Mouse (Mus musculus) neural tube, embryonic 12.5 days (tissue): ENCODE measurements at regions not wholly inside any gene's neighbourhood (a gene's known extent, or its start where the extent isn't known, plus 50 kb on each side); places are given as distances from the start of the nearest gene placed in this dataset.

Experiments
- ATAC-seq: fragments of 200-750 bp; cut with Nextera tagmentation; 2 replicates; pipeline ENCODE4 v1.8.0; 2017; ENCODE audit warnings: low read depth, mild to moderate bottlenecking, moderate TSS enrichment, moderate library complexity; ENCODE audit not compliant: low FRiP score
- H3K27ac ChIP-seq: fragments of 300-500 bp; sonication (generic); 2 replicates; pipeline ENCODE4 v1.5.1; 2016
- H3K27me3 ChIP-seq: fragments of 300-500 bp; sonication (generic); replicated peaks from 2 replicates; pipeline ENCODE4 v1.6.1; 2016; ENCODE audit warnings: mild to moderate bottlenecking
- H3K36me3 ChIP-seq: fragments of 300-500 bp; sonication (generic); 2 replicates; pipeline ENCODE4 v1.6.1; 2016; ENCODE audit warnings: mild to moderate bottlenecking
- H3K4me1 ChIP-seq: fragments of 300-500 bp; sonication (generic); 2 replicates; pipeline ENCODE4 v1.6.1; 2016
- H3K4me2 ChIP-seq: fragments of 300-500 bp; sonication (generic); replicated peaks from 2 replicates; pipeline ENCODE4 v1.6.1; 2016; ENCODE audit warnings: mild to moderate bottlenecking
- H3K4me3 ChIP-seq: fragments of 300-500 bp; sonication (generic); 2 replicates; pipeline ENCODE4 v1.5.1; 2016
- H3K9ac ChIP-seq: fragments of 300-500 bp; sonication (generic); 2 replicates; pipeline ENCODE4 v1.6.1; 2016; ENCODE audit warnings: mild to moderate bottlenecking
- H3K9me3 ChIP-seq: fragments of 300-500 bp; sonication (generic); 2 replicates; pipeline ENCODE4 v1.6.1; 2016; ENCODE audit warnings: mild to moderate bottlenecking
- WGBS: fragments of 180-500 bp; shearing (Covaris S2); methylation state at CpG from one replicate; pipeline ENCODE4 v1.1.7; 2016; 5-methylcytosine and 5-hydroxymethylcytosine counted together

DNA sequence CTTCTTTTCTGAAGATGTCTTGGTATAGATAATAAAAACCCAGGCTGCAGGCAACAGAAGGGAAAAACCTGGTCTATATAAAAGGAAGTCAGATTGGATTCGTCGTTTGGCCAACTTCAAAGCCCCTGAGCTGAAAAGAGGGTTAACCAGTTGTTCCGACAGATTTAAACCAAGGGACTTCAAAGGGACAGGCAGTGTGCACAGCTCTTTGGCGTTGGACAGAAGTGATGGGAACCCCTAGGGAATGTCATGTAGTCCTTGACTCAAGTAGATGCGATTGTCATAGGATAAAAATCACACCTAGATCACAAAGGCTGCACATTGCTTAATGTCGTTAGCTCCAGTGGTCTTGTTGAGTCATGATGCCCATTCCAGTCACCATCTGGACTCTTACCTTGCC lies 865.8 kb upstream of the Car8 start:
- H3K9me3 ChIP-seq = peaks cover 10% of the 10 kb centered on the region
- no peak overlapping the region for H3K4me3 ChIP-seq
- H3K36me3 ChIP-seq = no peaks in the 10 kb centered on the region
- no peak overlapping the region for H3K9ac ChIP-seq
- WGBS = 42% methylated on average over 6 of the region's 6 CpGs
- ATAC-seq = no peak
- no peaks in the 10 kb centered on the region for H3K4me1 ChIP-seq
- H3K27ac ChIP-seq = no peak overlapping the region
- no peaks in the 10 kb centered on the region for H3K27me3 ChIP-seq
- H3K4me2 ChIP-seq = no peak overlapping the region

DNA sequence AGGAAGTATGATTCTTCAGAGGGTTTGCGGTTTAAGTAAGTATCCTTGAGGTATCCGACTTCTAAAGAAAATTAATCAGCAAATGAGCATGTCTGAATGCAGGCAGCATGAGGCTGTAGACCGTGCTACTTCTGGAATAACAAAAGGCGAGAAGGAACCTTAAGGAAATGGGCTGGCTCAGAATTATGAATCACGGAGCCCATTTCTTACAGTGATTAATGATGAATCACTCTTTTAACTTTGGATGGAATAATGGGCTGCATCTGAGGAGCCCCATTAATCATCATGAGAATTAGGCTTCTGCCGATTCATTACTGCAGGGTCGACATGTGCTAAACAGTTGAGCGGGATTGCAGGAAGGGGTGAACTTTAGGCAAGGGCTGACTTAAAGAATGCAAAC lies 865.1 kb upstream of the Car8 start:
- no peak overlapping the region for H3K9ac ChIP-seq
- H3K36me3 ChIP-seq = no peaks in the 10 kb centered on the region
- WGBS = 39% methylated on average over 8 of the region's 8 CpGs
- H3K9me3 ChIP-seq = peaks cover 10% of the 10 kb centered on the region
- no peak overlapping the region for H3K27ac ChIP-seq
- H3K4me1 ChIP-seq = no peaks in the 10 kb centered on the region
- H3K4me2 ChIP-seq = no peak overlapping the region
- no peak overlapping the region for H3K4me3 ChIP-seq
- ATAC-seq = no peak
- H3K27me3 ChIP-seq = no peaks in the 10 kb centered on the region

GRCm38 (mm10) chr4:9096809-9097700 lies 858.2 kb upstream of the Car8 start:
- Histone ChIP-seq H3K9ac (no peak overlapping the region), H3K9me3 (no peaks in the 10 kb centered on the region), H3K4me1 (peaks cover 19% of the 10 kb centered on the region), H3K4me3 (no peak overlapping the region), H3K27me3 (no peaks in the 10 kb centered on the region), H3K4me2 (peak overlapping the region; percentile 36; the same call in 1 of the 2 replicates), H3K27ac (no peak overlapping the region), H3K36me3 (no peaks in the 10 kb centered on the region)
- ATAC-seq = peak; percentile 46; the same call in 1 of the 2 replicates
- WGBS = 30% methylated on average over 24 of the region's 24 CpGs

DNA sequence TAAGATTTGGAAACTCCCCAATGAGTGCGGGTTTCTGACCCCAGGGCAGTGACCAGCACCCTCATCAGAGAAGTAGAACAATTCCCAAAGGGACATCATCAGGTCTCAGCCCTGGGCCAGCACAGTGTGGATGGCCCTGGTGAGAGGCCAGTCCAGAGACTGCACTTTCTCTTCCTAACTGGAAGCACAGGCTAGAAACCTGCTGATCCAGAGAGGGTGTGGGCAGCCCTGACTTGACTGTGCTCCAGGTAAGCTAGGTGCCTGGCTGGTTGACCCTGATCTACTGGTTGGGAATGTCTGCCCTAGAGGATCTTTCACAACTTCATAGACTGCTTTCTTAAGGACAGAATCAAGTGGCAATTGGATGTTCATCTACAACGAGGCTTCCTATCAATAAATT lies 857.4 kb upstream of the Car8 start:
- Histone ChIP-seq H3K36me3 (no peaks in the 10 kb centered on the region), H3K9me3 (no peaks in the 10 kb centered on the region), H3K4me2 (no peak overlapping the region), H3K4me1 (peaks cover 19% of the 10 kb centered on the region), H3K27me3 (no peaks in the 10 kb centered on the region), H3K9ac (no peak overlapping the region), H3K27ac (no peak overlapping the region), H3K4me3 (no peak overlapping the region)
- no peak for ATAC-seq
- WGBS = 76% methylated on average over 2 of the region's 2 CpGs

GRCm38 (mm10) chr4:9095646-9096045 lies 856.8 kb upstream of the Car8 start:
- Histone ChIP-seq H3K4me3 (no peak overlapping the region), H3K9me3 (no peaks in the 10 kb centered on the region), H3K4me2 (no peak overlapping the region), H3K27ac (no peak overlapping the region), H3K36me3 (no peaks in the 10 kb centered on the region), H3K9ac (no peak overlapping the region), H3K27me3 (no peaks in the 10 kb centered on the region), H3K4me1 (peaks cover 19% of the 10 kb centered on the region)
- no peak for ATAC-seq
- 58% methylated on average over 7 of the region's 7 CpGs for WGBS

DNA sequence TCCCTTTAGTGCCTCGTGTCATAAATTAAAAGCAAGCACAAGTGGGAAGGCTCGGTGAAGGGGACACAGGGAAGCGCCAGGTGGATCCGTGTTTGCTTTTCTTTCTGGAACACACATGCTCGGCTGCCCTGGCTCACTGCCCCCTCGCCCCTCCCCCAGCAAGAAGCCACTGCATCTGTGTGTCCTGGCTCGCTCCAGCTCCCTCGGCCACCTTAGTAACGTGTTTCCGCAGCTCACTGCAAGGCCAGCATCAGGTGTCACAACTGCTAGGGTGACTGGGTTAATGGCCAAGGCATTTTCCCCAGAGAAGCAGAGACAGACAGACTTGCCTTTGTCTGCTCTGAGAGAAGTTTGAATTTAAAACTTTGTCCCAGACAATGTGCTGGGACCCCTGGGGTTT lies 855.7 kb upstream of the Car8 start:
- H3K27ac ChIP-seq = no peak overlapping the region; the same call in 1 of the 2 replicates
- no peaks in the 10 kb centered on the region for H3K27me3 ChIP-seq
- peak; percentile 57; the same call in 1 of the 2 replicates for ATAC-seq
- no peak overlapping the region for H3K4me3 ChIP-seq
- no peaks in the 10 kb centered on the region for H3K36me3 ChIP-seq
- H3K4me2 ChIP-seq = peak overlapping the region; percentile 42
- no peaks in the 10 kb centered on the region for H3K9me3 ChIP-seq
- H3K4me1 ChIP-seq = peaks cover 19% of the 10 kb centered on the region
- WGBS = 9% methylated on average over 10 of the region's 10 CpGs
- H3K9ac ChIP-seq = no peak overlapping the region

DNA sequence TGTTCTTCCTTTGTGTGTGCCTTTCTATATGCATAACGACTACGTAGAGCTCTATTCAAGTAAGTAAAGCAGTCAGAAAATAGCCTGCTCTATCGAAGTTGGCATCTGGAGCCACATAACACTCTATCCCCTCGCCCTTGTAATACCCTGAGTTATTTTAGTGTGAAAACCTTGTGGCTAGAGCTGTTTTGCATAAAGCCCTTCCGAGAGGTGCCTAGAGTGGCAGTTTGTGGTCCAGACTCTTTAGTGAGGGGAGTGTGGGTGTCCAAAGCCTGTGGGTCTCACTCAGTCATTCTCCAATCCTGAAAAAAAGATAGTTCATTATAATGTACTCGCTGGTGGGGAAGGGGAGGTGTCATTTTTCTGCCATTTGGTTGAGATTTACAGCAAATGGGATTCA lies 855.2 kb upstream of the Car8 start:
- Histone ChIP-seq H3K4me2 (peak overlapping the region; percentile 42), H3K36me3 (no peaks in the 10 kb centered on the region), H3K27ac (no peak overlapping the region), H3K27me3 (no peaks in the 10 kb centered on the region), H3K4me3 (no peak overlapping the region), H3K9ac (no peak overlapping the region), H3K4me1 (peaks cover 19% of the 10 kb centered on the region), H3K9me3 (no peaks in the 10 kb centered on the region)
- ATAC-seq = 0 out of 2 replicates have a peak, but pooled peaks have one; percentile 21
- 43% methylated on average over 6 of the region's 6 CpGs for WGBS

GRCm38 (mm10) chr4:9083526-9083925 lies 844.7 kb upstream of the Car8 start:
- no peaks in the 10 kb centered on the region for H3K36me3 ChIP-seq
- no peaks in the 10 kb centered on the region for H3K27me3 ChIP-seq
- no peak overlapping the region for H3K9ac ChIP-seq
- no peak overlapping the region for H3K4me2 ChIP-seq
- H3K27ac ChIP-seq = no peak overlapping the region
- no peak overlapping the region for H3K4me3 ChIP-seq
- H3K9me3 ChIP-seq = no peaks in the 10 kb centered on the region
- no peak for ATAC-seq
- peaks cover 12% of the 10 kb centered on the region for H3K4me1 ChIP-seq
- 59% methylated on average over 13 of the region's 13 CpGs for WGBS

GRCm38 (mm10) chr4:9081701-9082562 lies 843.1 kb upstream of the Car8 start:
- H3K27ac ChIP-seq = no peak overlapping the region
- H3K9ac ChIP-seq = no peak overlapping the region
- no peak overlapping the region for H3K4me3 ChIP-seq
- H3K4me2 ChIP-seq = no peak overlapping the region
- peak; percentile 46 for ATAC-seq
- no peaks in the 10 kb centered on the region for H3K9me3 ChIP-seq
- no peaks in the 10 kb centered on the region for H3K36me3 ChIP-seq
- 35% methylated on average over 14 of the region's 14 CpGs for WGBS
- no peaks in the 10 kb centered on the region for H3K27me3 ChIP-seq
- peaks cover 12% of the 10 kb centered on the region for H3K4me1 ChIP-seq

DNA sequence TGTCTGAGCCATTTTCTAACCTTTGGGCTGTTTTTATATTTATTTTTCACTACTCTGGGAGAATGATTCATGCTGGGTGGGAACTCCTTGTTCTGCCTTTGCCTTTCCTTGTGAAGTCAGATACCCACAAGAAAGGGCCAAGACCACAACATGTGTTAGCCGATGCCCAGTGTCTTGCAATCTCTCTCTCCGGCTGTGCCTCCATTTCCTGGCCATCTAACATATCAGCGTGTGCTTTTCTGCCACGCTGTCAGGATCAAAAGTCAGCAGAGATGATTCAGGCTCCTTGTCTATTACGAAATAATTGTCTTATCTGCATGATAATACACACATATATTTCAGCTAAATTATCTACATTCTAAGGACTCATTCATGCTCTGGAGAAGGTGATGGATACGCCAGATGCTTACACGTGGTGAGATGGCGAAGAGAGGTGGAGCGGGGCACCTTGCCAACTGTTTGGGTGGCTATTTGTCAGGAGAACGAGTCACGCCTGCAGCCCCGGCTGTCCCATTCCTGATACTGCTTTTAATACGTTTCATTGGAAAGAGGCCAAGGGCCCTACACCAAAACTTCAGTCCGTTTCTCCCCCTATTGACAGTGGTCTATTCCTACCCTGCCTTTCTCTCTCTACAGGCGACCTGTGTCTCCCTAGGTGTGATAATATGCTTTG lies 842.1 kb upstream of the Car8 start:
- no peaks in the 10 kb centered on the region for H3K36me3 ChIP-seq
- H3K27ac ChIP-seq = no peak overlapping the region
- ATAC-seq = peak; percentile 37; the same call in 1 of the 2 replicates
- WGBS = 73% methylated on average over 15 of the region's 15 CpGs
- H3K4me3 ChIP-seq = no peak overlapping the region
- no peak overlapping the region for H3K4me2 ChIP-seq
- H3K9me3 ChIP-seq = no peaks in the 10 kb centered on the region
- no peak overlapping the region for H3K9ac ChIP-seq
- H3K4me1 ChIP-seq = peaks cover 12% of the 10 kb centered on the region
- H3K27me3 ChIP-seq = no peaks in the 10 kb centered on the region

DNA sequence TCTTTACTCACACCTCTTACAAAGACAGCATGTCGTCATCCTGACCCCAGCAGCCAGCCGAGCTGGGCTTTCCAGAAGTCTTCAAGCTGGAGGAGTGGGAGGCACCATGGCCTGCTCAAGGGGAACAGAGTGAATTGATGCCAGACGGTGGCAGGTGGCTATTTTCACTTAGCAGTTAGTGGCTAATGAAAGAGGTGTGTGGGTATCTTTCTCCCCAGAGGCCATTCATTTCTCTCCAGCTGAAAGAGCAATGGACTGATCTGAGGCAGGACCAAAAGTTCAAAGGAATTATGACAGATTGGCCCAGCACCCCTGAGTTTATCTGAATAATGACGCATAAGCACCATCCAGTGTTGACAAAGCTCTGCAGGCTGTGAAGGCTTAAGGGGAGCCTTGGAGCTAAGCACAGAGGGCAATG lies 841.0 kb upstream of the Car8 start:
- Histone ChIP-seq H3K9ac (no peak overlapping the region), H3K27me3 (no peaks in the 10 kb centered on the region), H3K4me1 (peaks cover 12% of the 10 kb centered on the region), H3K27ac (no peak overlapping the region), H3K9me3 (no peaks in the 10 kb centered on the region), H3K4me3 (no peak overlapping the region), H3K36me3 (no peaks in the 10 kb centered on the region), H3K4me2 (no peak overlapping the region)
- ATAC-seq = no peak; the same call in 1 of the 2 replicates
- 36% methylated on average over 4 of the region's 4 CpGs for WGBS

GRCm38 (mm10) chr4:9074447-9074846 lies 835.6 kb upstream of the Car8 start:
- WGBS = 38% methylated on average over 2 of the region's 2 CpGs
- no peaks in the 10 kb centered on the region for H3K36me3 ChIP-seq
- H3K27ac ChIP-seq = no peak overlapping the region
- H3K4me2 ChIP-seq = no peak overlapping the region
- H3K9ac ChIP-seq = no peak overlapping the region
- H3K4me1 ChIP-seq = 0 out of 2 replicates have a peak, but pooled peaks cover 4% of the 10 kb centered on the region
- no peaks in the 10 kb centered on the region for H3K27me3 ChIP-seq
- no peaks in the 10 kb centered on the region for H3K9me3 ChIP-seq
- H3K4me3 ChIP-seq = no peak overlapping the region
- no peak for ATAC-seq
